ENCODE assay signal across 18 mouse cellular contexts in genomic region chr7:92848246-92848645, GRCm38 (mm10).
"Had no signal": no experiment of that assay in that cellular context is flagged by ENCODE, and none has a peak within 500 bp of the region (broad histone marks: within the 10 kb centered on the region; RNA-seq: fewer than 3 reads in every experiment).

No protein-coding gene starts in this region.

- H3K9me3 ChIP-seq: limb, embryonic 13.5 days; midbrain, embryonic 10.5 days; neural tube, embryonic 15.5 days had no signal

- H3K9ac ChIP-seq: limb, embryonic 13.5 days; liver, embryonic 14.5 days; neural tube, embryonic 15.5 days had no signal

- H3K4me2 ChIP-seq: limb, embryonic 13.5 days; neural tube, embryonic 15.5 days had no signal

- DNase-seq: kidney, adult 18-20 months; kidney, postnatal 10 days; kidney, postnatal 4 days; left cerebral cortex, postnatal 4 days; lung, adult 2 months; lung, postnatal 36 days; midbrain, embryonic 14.5 days; right cerebral cortex, adult 18-20 months; right cerebral cortex, postnatal 25 days; thymus, adult 18-20 months; thymus, postnatal 25 days had no signal

- H3K4me3 ChIP-seq: layer of hippocampus, adult 2 months; limb, embryonic 13.5 days; midbrain, embryonic 10.5 days; myocyte; neural tube, embryonic 15.5 days had no signal

- H3K4me1 ChIP-seq: limb, embryonic 13.5 days; midbrain, embryonic 10.5 days; neural tube, embryonic 15.5 days had no signal

- H3K27ac ChIP-seq: layer of hippocampus, adult 2 months; limb, embryonic 13.5 days; liver, embryonic 14.5 days; midbrain, embryonic 10.5 days; neural tube, embryonic 15.5 days had no signal

- H3K36me3 ChIP-seq: limb, embryonic 13.5 days; midbrain, embryonic 10.5 days; neural tube, embryonic 15.5 days had no signal

- ATAC-seq: lung, postnatal 0 days had no signal

- H3K27me3 ChIP-seq: limb, embryonic 13.5 days; neural tube, embryonic 15.5 days had no signal
